Mouse (Mus musculus) cerebellum, adult 11 months (tissue): Measurements from ENCODE around the gene Gm973.

Experiments
- DNase-seq: peaks from one replicate; pipeline ENCODE4 v3.0.0; 2022

Gm973 gene

DNA sequence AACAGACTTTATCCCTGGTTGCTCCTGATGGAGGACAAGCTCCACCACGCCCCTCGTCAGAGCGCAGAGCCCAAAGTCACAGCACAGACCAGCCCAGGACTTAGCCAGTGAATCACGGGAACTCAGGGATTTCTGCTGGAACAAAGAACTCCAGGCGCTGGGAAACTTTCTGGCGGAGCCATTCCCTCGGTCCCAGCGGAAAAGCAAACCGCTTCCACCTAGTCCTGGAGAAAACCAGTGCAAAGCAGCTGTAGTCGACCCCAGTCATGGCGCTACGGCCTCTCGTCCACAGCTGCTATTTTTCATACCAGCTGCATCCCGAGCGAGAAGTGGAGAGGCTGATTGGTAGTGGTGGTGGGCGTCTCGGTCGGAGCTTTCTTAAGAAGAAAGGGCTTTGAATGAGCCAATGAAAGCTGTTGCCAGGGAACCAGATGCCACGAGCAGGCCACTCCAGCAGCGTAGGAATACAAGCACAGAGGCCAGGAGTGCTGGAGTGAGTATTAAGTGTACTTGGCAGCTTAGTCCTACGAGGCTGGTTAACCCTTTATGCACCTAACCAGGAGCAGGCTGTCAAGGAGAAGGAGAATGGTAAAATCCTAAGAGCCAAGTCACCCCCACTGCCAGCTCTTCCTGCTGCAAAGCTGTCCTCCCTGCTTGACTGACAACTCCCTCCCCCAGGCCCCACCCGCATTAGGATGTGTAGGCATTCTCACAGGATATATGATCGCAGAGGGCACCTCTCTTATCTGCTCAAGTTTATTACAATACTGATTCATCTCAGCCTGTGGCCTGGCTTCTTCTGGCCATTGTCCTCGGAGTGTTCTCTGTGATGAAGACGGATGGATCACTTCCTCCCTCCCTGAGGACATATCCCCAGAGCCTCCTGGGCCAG is at the start of gene Gm973:
TSS of gene Gm973 (plus strand) at position 239 of the 892 bp plus-strand sequence.
- DNase-seq, result no peak

DNA sequence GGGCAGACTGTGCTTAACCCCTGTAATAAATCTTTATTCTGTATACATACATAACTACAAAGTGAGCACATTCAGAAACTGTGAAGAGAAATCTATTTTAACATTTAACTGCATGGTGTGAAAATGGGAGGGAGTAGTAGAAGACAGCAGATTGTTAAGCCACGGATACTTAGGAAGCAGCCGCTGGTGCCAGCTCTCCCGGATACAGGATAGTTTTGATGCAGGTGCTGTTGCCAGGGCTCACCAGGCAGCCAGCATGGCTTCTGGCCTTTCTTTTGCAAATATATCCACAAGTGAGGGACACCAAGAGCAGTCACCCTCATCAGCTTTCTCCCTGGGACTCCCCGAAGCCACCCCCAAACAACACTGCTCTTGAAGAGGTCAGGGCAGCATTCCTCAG is 46.9 kb upstream of the Gm973 start:
- DNase-seq, result peak; percentile 62

GRCm38 (mm10) chr1:59470766-59471165 is 45.3 kb upstream of the Gm973 start:
- DNase-seq, result no peak

GRCm38 (mm10) chr1:59472368-59473180 is 43.5 kb upstream of the Gm973 start:
- no peak for DNase-seq

DNA sequence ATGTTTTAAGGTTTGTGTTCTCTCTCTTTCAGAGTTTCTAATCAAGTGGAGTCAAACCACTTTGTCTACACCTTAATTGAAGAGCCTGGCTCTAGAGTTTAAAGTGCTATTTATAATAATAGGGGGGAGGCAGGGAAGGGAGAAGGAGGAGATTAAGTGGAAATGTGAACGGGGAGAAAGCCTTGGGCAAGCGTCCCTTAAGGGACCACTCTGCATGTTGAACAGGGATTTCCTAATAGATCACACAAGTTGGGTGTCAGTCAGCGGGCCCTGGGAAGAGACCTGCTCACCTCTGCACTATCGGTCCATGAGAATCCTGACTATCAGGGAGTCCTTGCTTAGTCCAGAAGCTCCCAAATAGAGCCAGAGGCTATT is 42.9 kb upstream of the Gm973 start:
- DNase-seq, result no peak

- no peak for DNase-seq
These were observed 40.4 kb upstream of the Gm973 start for GRCm38 (mm10) chr1:59475618-59476017.

GRCm38 (mm10) chr1:59478911-59479310 is 37.2 kb upstream of the Gm973 start:
- no peak for DNase-seq

- no peak for DNase-seq
These were observed 35.1 kb upstream of the Gm973 start for GRCm38 (mm10) chr1:59480821-59481455.

DNA sequence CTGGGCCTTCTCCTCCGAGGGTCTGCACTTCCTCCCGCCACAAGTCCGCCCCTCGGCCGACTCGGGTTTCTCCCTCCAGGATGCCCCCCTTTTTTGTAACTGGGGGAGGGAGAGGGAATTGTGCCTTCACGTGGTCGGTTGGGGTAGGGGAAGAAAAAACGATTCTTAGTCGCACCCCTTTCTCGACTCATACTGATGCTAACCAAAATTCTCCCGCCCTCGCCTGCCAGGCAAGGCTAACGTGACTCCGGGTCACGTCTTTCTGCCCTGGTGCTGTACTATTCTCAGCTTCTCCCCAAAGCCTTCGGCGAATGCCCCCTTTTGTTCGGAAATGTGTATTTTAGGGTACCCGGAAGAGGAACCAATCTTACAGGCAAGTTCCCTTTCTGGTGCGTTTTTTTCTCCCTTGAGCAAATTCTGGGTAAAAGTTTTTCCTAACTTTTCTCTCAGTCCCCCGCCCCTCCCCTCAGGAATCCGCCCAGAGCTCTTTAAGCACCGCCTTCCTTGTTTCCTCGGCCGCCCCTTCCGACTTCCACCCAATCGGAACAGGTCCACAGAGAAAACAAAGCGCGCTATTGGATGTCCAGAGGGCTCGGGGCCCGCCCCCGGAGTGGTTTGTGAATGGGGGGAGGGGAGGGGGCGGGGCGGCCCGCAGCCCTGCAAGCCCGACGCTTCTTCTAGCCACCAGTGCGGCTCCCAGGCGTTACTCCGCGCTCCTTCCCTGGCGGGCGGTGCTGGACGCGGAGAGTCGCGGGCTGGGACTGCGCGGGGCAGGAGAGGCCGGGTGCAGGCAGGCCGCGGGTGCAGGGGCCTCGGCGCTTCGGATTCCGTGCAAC is 34.4 kb upstream of the Gm973 start:
- peak; percentile 91 for DNase-seq

GRCm38 (mm10) chr1:59482331-59482695 is 33.8 kb upstream of the Gm973 start, which contains the start of gene Fzd7:
Gene Fzd7, plus strand, starts transcription at chr1:59482424.
- DNase-seq, result no peak

DNA sequence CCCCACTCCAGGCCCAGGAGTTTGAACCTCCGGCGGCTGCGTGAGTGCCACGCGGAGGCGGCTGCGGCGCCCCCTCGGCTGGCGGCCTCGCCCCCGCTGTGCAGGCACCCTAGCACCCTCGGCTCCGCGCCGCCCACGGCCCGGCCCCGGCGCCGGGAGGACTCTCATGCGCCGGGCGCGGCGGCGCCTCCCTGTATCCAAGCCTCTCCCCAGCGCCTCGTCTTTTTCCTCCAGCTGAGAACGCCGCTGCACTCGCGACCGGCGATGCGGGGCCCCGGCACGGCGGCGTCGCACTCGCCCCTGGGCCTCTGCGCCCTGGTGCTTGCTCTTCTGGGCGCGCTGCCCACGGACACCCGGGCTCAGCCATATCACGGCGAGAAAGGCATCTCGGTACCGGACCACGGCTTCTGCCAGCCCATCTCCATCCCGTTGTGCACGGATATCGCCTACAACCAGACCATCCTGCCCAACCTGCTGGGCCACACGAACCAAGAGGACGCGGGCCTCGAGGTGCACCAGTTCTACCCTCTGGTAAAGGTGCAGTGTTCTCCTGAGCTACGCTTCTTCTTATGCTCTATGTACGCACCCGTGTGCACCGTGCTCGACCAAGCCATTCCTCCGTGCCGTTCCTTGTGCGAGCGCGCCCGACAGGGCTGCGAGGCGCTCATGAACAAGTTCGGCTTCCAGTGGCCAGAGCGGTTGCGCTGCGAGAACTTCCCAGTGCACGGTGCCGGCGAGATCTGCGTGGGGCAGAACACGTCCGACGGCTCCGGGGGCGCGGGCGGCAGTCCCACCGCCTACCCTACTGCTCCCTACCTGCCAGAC is 33.2 kb upstream of the Gm973 start:
- peak; percentile 72 for DNase-seq

DNA sequence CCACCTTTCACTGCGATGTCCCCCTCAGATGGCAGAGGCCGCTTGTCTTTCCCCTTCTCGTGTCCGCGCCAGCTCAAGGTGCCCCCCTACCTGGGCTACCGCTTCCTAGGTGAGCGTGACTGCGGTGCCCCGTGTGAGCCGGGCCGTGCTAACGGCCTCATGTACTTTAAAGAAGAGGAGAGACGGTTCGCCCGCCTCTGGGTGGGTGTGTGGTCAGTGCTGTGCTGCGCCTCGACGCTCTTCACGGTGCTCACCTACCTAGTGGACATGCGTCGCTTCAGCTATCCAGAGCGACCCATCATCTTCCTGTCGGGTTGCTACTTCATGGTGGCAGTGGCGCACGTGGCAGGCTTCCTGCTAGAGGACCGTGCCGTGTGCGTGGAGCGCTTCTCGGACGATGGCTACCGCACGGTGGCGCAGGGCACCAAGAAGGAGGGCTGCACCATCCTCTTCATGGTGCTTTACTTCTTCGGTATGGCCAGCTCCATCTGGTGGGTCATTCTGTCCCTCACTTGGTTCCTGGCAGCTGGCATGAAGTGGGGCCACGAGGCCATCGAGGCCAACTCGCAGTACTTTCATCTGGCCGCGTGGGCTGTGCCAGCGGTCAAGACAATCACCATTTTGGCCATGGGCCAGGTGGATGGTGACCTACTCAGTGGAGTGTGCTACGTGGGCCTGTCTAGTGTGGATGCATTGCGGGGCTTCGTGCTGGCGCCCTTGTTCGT is 32.4 kb upstream of the Gm973 start:
- peak; percentile 90 for DNase-seq

DNA sequence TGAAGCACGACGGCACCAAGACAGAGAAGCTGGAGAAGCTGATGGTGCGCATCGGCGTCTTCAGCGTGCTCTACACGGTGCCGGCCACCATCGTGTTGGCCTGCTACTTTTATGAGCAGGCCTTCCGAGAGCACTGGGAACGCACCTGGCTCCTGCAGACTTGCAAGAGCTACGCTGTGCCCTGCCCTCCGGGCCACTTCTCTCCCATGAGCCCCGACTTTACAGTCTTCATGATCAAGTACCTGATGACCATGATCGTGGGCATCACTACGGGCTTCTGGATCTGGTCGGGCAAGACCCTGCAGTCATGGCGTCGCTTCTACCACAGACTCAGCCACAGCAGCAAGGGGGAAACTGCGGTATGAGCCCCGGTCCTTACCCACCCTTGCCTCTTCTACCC is 31.8 kb upstream of the Gm973 start:
- DNase-seq, result no peak

GRCm38 (mm10) chr1:59484791-59485785 is 31.0 kb upstream of the Gm973 start:
- peak; percentile 50 for DNase-seq

GRCm38 (mm10) chr1:59485803-59486202 is 30.3 kb upstream of the Gm973 start:
- DNase-seq, result no peak

DNA sequence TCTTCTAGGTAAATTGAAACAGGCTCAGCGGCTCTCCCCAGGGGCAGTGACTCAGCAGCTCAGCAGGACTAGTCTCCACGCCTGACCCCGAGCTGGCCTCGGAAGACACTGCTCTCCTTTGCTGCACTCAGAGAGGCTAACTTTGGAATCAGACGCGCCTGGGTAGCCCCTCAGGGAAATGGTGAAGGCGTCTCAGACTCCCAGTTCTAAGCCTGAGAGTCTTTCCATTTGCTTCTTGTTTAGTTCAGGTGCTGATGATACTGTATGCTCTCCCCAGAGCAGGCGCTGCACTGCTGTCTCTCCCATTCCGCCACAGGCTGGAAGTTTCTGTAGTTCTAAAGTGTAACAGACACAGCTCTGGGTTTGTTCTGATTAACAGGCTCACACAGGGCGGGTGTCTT is 28.4 kb upstream of the Gm973 start:
- DNase-seq, result no peak

- DNase-seq, result no peak
These were observed 27.6 kb upstream of the Gm973 start for GRCm38 (mm10) chr1:59488481-59488880.

DNA sequence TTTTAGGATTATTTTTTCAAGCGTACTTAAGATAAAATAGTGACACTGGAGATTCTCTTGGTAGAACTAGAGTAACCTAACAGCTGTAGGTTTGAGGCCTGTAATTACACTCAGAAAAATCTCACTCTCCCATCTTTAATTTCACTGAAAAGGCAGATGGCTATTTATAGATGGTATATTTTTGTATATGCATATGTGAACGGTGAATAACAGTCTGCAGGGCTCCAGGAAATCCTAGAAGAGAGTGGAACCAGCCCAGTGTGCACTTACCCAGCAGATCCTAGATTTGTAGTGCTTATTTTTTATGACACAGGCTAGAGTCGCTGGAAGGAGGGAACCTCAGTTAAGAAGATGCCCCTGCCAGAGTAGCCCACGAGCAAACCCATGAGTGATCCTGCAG is 27.1 kb upstream of the Gm973 start:
- DNase-seq, result no peak

- DNase-seq, result no peak
These were observed 24.5 kb upstream of the Gm973 start for GRCm38 (mm10) chr1:59491517-59491916.

GRCm38 (mm10) chr1:59492432-59492831 is 23.6 kb upstream of the Gm973 start:
- no peak for DNase-seq
